Mouse (Mus musculus) liver, embryonic 13.5 days (tissue): ENCODE measurements around the gene Slc5a3. TPM values are rescaled to one million over a fixed set of nuclear protein-coding genes. Genes with fewer than 3 reads are reported as not detected.

ENCODE experiments used
- ATAC-seq: fragments of 200-750 bp; cut with Nextera tagmentation; 2 replicates; pipeline ENCODE4 v1.8.0; 2017; ENCODE audit warnings: low read depth, mild to moderate bottlenecking, moderate number of reproducible peaks, moderate library complexity
- DNase-seq: peaks from one replicate; pipeline ENCODE4 v3.0.0; 2022
- H3K27ac ChIP-seq: fragments of 300-500 bp; sonication (generic); 2 replicates; pipeline ENCODE4 v1.5.1; 2015; ENCODE audit warnings: moderate library complexity, mild to moderate bottlenecking, inconsistent platforms
- H3K27me3 ChIP-seq: fragments of 300-500 bp; sonication (generic); 2 replicates; pipeline ENCODE4 v1.6.1; 2015; ENCODE audit warnings: mild to moderate bottlenecking, inconsistent platforms
- H3K36me3 ChIP-seq: fragments of 300-500 bp; sonication (generic); 2 replicates; pipeline ENCODE4 v1.6.1; 2015; ENCODE audit warnings: mild to moderate bottlenecking, inconsistent platforms
- H3K4me1 ChIP-seq: fragments of 300-500 bp; sonication (generic); replicated peaks from 2 replicates; pipeline ENCODE4 v1.6.1; 2015; ENCODE audit warnings: inconsistent platforms
- H3K4me2 ChIP-seq: fragments of 300-500 bp; sonication (generic); 2 replicates; pipeline ENCODE4 v1.6.1; 2015; ENCODE audit warnings: inconsistent platforms, mild to moderate bottlenecking, moderate library complexity
- H3K4me3 ChIP-seq: fragments of 300-500 bp; sonication (generic); replicated peaks from 2 replicates; pipeline ENCODE4 v1.5.1; 2015; ENCODE audit warnings: mild to moderate bottlenecking, inconsistent platforms
- H3K9ac ChIP-seq: fragments of 300-500 bp; sonication (generic); 2 replicates; pipeline ENCODE4 v1.6.1; 2015; ENCODE audit warnings: mild to moderate bottlenecking, inconsistent platforms
- H3K9me3 ChIP-seq: fragments of 300-500 bp; sonication (generic); replicated peaks from 2 replicates; pipeline ENCODE4 v1.6.1; 2016; ENCODE audit warnings: inconsistent platforms
- WGBS: fragments of 180-500 bp; shearing (Covaris S2); methylation state at CpG from one replicate; pipeline ENCODE4 v1.1.7; 2015; ENCODE audit not compliant: insufficient replicate concordance; 5-methylcytosine and 5-hydroxymethylcytosine counted together
- polyA plus RNA-seq: library from polyadenylated mRNA; unstranded; fragments of >200 nt; fragmentation: Nextera tagmentation; extraction: Ambion mirVana; gene quantifications from 2 replicates; pipeline ENCODE4 v1.2.1, GENCODE M21; 2015

Slc5a3 gene
- polyA plus RNA-seq, 1 experiment from 2014 or later = 0.96 TPM

- no peaks in the 10 kb centered on the region for H3K9me3 ChIP-seq
- H3K4me3 ChIP-seq = no peak overlapping the region
- ATAC-seq (no peak), DNase-seq (no peak)
- H3K4me2 ChIP-seq = no peak overlapping the region
- no peak overlapping the region for H3K27ac ChIP-seq
- WGBS = 52% methylated on average over 5 of the region's 5 CpGs
- H3K36me3 ChIP-seq = no peaks in the 10 kb centered on the region
- no peak overlapping the region for H3K9ac ChIP-seq
- H3K4me1 ChIP-seq = no peaks in the 10 kb centered on the region
- no peaks in the 10 kb centered on the region for H3K27me3 ChIP-seq
Observed at GRCm38 (mm10) chr16:92127666-92128065, 69.5 kb downstream of the Slc5a3 start.

- H3K4me2 ChIP-seq = no peak overlapping the region
- H3K27me3 ChIP-seq = no peaks in the 10 kb centered on the region
- WGBS = 66% methylated on average over 8 of the region's 8 CpGs
- ATAC-seq = no peak
- no peak for DNase-seq
- H3K4me1 ChIP-seq = no peaks in the 10 kb centered on the region
- no peak overlapping the region for H3K4me3 ChIP-seq
- H3K27ac ChIP-seq = no peak overlapping the region
- H3K9me3 ChIP-seq = no peaks in the 10 kb centered on the region
- H3K9ac ChIP-seq = no peak overlapping the region
- no peaks in the 10 kb centered on the region for H3K36me3 ChIP-seq
Observed at GRCm38 (mm10) chr16:92129843-92130242, 71.7 kb downstream of the Slc5a3 start.

GRCm38 (mm10) chr16:92132511-92132910, 74.4 kb downstream of the Slc5a3 start:
- Histone ChIP-seq H3K4me3 (no peak overlapping the region), H3K9ac (no peak overlapping the region), H3K4me1 (no peaks in the 10 kb centered on the region), H3K9me3 (no peaks in the 10 kb centered on the region), H3K27me3 (no peaks in the 10 kb centered on the region), H3K36me3 (no peaks in the 10 kb centered on the region), H3K4me2 (no peak overlapping the region), H3K27ac (no peak overlapping the region)
- DNase-seq (no peak), ATAC-seq (no peak)
- 59% methylated on average over 4 of the region's 4 CpGs for WGBS

- no peak overlapping the region for H3K4me3 ChIP-seq
- 73% methylated on average over 11 of the region's 11 CpGs for WGBS
- no peaks in the 10 kb centered on the region for H3K9me3 ChIP-seq
Observed at GRCm38 (mm10) chr16:92134148-92134764, 76.1 kb downstream of the Slc5a3 start.

GRCm38 (mm10) chr16:92136275-92136674, 78.2 kb downstream of the Slc5a3 start:
- ATAC-seq = no peak
- no peak for DNase-seq
- Histone ChIP-seq H3K4me2 (no peak overlapping the region), H3K9ac (no peak overlapping the region), H3K36me3 (no peaks in the 10 kb centered on the region), H3K9me3 (no peaks in the 10 kb centered on the region), H3K27me3 (no peaks in the 10 kb centered on the region), H3K4me1 (no peaks in the 10 kb centered on the region), H3K27ac (no peak overlapping the region), H3K4me3 (no peak overlapping the region)
- WGBS = 78% methylated on average over 15 of the region's 15 CpGs

More at GRCm38 (mm10) chr16:92134148-92134764, 76.1 kb downstream of the Slc5a3 start:
- no peak for DNase-seq
- Histone ChIP-seq H3K4me2 (no peak overlapping the region), H3K36me3 (no peaks in the 10 kb centered on the region), H3K4me1 (no peaks in the 10 kb centered on the region), H3K9ac (no peak overlapping the region), H3K27ac (no peak overlapping the region), H3K27me3 (no peaks in the 10 kb centered on the region)
- ATAC-seq = no peak

Other genes with a start within 250 kb of the Slc5a3 start
- gene Mrps6, start 52 bp upstream of the Slc5a3 start, polyA plus RNA-seq = 43.7 and 47.8 TPM in 2 replicates
- not detected in 2 replicates for gene Gm49711, start within 50 bp of the Slc5a3 start, polyA plus RNA-seq
- gene Kcne2, start 234.1 kb downstream of the Slc5a3 start, polyA plus RNA-seq = 0.06 TPM in 1 of 2 replicates, not detected in the other
- gene Smim11, start 243.0 kb downstream of the Slc5a3 start, polyA plus RNA-seq = 65.6 and 74.9 TPM in 2 replicates